Mouse (Mus musculus) thymus, postnatal 25 days (tissue): ENCODE measurements around the gene Cdk10.
A peak's percentile ranks its signal among the peaks of the same experiment; 100 is the strongest.
"Not testable (repeated sequence)": the region's sequence is repeated elsewhere in the genome, so short reads cannot be mapped to it uniquely, and the experiment has no call there.

ENCODE experiments used
- DNase-seq: peaks from one replicate; pipeline ENCODE4 v3.0.0; 2022

Gene Cdk10

DNA sequence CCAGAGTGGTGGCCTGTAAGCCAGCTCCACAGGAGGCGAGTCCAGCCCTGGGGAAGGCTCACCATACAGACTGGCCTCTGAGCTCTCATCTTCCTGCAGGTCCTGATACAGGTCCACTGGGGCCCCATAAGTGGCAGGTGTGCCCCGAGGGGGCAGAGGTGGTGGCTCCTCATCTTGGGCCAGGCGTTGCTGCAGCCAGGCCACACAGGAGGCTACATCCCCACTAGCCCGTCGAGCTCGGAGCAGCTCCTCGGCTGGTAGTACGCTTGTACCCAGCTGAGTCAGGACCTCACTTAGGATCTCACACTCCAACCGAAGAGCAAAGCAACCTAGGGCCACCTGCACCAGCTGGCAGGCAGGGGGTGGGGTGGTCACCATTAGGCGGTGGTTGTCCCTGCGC, 9.1 kb downstream of the Cdk10 start:
- DNase-seq: no peak

DNA sequence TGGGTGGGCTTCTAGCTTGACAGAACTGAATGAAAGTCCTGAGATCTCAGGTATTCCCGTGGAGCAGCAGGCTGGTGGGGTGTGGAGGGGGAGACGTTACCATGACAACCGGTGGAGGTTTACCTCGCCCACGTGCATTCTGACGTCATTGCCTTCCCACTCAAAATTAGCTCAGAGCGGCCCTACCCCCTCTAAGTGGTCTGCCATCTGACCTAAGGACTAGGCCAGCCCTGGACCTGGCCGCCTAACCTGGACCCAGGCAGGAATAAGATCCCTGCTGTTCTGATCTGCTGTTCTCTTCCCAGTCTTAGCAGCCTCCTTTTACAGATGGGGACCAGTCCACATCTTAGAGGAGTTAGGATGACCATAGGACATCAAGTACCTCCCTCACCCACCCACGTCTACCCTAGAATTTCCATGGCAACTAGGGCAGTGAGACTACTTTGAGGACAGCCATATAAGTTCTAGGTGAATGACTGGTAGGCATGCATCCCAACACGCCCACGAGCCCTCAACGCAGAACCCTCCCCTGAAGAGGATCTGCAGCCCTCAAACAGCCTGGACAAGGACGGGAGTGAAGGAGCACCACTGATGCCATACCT, 10.4 kb downstream of the Cdk10 start:
- DNase-seq: no peak

DNA sequence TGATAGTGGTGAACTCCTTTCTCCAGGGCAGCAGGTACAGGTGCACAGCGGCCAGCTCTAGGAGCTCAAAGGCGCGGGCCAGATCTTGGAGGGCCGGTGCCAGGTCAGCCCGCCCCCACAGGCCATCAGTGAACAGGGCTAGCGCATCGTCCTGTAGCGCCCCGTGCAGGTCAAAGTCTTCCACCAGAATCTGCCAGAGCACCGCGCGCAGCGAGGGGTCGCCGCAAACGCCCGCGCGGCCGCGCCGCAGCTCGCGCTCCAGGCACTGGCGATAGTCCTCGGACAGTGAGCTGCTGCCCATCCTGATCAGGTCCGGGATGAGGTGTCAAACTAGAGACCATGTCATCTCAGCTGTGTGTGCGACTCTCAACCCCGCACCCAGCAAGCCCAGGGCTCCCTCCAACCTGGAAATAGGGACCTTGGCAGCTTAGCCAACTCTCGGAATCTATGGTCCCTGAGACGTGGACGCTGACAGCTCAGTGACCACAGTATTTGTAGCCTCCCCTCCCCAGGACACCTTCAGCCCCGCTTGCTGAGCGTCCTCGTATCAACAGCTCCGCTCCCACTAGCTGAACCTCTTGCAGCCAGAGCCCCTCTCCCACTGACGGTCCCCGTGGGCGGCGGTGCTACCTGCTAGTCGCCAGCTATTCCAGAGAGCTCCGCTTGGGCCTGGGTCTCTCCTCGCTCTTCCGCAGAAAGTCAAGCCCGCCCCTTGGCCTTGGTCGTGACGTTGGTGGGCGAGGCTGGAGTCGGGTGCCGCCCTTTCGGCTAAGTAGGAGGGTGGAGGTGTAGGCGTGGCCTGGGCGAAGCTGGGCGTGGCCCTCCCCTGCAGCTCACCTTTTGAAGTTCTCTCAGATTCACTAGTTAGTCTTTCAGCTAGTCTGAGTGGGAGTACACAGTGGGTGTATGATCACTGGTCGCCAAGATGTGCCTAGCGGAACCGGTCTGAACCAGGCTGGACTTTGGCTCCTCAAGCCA, 11.2 kb downstream of the Cdk10 start, which contains the start of gene Spata2l:
Spata2l (minus strand) TSS at position 714 of the 978 bp plus-strand sequence.
- peak; percentile 97 for DNase-seq

DNA sequence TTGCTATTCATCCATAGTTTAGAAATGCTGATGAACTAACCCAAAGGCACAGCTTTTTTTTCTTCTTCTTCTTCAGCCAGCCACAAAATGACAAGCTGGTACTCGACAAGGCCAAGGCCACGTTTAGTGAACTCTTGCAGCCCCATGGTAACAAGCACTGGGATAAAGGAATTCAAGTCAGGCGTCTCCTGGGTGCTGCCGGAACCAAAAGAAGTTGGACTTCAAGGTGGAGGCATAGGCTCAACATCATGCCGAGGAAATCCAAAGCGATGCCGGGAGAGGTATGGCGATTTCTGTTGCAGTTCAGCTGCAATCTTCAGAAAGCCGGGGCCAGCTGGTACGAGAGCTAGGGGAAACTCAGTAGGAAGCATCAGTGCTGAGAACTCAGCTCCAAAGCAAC, 14.8 kb downstream of the Cdk10 start:
- DNase-seq: no peak

DNA sequence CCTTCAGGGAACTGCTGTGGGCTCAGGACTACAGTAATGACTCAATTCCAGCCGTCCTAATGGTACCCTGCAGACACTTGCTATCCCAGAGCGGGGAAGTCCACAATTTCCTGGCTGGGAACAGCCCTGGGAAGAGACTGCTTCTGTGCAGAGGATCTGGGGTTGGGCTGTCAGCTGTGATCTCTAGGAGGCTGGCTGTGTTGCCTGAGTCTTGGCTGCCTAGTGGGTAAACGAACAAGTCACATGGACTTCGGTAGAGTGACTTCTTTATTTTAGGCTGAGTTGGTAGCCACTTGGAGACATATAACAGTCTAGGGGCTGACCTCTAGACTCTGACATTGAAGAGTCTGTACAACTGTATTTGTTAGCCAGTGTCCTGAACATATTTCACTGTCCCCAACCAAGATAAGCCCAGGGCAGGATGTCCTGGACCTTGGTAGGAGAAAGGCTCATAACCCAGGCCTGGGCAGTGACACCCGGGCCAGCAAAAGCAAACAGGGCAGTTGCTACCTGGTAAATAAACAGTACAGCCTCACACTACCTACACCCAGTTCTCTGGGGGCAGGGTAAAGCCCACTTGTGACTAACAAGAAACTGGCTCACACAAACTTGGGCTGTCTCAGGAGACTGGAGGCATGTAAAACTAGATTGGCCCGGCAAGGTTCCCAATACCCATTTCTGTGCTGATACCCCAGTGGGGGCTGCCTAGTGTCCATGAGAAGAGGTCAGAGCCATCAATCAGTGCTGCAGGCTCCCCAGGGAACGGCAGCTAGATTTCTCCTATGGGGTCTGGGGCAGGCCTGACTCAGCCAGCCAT, 17.7 kb downstream of the Cdk10 start:
- DNase-seq: no peak

DNA sequence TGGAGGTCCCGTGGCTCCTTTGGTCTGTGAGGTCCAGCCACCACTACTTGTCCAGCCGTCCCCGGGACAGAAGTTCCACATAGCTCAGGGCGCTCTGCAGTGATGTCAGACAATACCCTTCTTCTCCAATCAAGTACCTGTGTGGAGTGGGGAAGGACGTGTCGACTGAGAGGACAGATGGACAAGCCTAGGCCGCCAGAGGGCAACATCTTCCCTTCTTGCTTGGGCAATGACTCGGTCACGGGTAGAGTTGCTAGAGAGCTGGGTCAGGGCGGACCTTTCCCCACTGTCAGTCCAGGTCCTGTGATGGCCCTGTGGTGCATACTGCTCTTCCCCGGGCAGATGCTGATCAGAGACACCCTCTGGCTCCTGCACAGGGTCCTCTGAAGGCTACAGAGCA, 18.4 kb downstream of the Cdk10 start:
- no peak for DNase-seq

DNA sequence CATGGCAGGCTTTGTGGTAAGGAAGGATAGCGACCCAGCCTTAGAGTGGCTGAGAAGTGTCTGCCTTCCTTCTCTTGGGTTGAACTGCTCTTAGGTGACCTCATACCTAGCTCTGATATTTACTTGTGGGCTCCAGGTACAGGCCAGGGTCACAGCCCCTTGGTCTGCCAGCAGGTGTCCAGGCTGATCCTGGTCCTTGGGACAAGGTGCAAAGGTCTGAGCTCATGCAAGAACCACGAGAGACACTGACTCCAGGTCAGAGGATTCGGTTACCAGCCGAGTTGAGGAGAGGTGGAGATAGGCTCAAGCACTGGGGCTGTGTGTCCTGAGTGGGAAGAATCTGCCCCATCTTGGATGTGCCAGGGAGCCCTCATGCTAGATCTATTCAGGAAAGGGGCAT, 19.7 kb downstream of the Cdk10 start:
- no peak for DNase-seq

DNA sequence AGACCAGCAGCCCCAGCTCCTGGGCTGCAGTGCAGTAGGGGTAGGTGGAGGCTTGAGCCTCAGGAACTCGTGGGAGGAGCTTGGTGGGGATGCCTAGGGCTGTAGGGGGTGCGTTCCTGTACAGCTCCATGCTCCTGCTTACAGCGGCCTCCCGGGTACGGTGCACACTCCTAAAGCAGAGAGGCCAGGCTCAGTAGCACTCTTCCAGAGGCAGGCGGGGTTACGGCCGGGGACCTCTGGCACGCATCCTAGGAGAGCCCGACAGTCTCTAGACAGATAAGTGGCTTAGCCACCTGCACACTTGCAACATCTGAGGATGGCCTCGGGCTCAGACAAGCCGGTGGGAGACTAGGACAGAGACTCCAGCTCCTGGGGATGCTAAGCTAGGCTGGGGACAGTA, 20.9 kb downstream of the Cdk10 start:
- no peak for DNase-seq

DNA sequence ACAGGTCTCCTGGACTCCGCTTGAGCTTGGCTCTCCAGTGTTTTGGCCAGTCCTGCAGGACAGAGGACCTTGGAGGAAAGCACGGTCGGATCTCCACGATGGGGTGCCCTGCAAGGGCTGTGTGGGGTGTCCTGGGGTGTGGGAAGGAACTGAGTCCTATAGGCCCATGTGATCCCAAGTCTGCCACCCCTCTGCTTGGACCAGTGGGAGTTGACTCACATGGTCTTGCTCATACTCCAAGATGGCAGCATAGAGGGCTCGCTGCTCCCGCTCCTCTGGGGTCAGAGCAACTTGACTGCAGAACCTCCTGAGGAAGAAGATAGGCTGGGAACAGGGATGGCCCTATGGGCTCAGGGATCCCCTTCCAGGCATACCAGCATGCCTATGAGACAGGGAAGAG, 23.1 kb downstream of the Cdk10 start:
- no peak for DNase-seq

DNA sequence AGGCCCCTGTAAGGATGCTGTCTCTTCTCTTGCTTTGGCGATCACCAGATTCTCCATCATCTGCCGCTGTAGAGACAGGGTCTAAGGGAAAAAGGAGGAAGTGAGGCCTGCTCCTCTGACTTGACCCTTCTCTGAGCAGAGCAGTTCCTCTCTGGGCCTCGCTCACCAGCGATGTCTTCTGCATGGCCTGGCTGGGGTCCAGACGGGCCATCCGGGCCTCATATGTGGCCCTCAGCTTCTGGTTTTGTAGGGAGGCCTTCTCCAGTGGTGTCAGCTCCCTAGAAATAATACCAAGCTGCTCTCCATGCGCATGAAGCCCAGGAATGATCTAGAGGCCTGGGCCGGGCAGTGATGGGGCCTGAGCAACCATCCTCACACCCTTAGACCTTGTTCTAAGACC, 24.0 kb downstream of the Cdk10 start:
- no peak for DNase-seq

DNA sequence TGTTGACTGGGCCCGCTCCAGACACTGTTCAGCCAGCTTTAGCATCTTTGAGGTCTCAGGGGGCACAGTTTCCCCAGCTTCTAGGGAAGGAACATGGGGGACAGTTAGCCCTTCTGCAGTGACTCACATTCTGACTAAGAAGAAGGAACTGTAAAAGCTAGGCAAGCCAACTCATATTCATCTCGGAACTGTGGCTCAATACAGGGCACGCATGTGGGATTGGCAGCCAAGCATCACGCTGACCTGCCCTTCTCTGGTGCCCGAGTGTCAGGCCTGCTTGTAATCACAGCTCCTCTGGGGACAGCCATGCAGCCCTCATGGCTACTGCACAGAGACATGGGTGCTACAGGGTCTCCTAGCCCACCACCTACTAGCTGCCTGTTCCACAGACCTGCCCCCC, 26.3 kb downstream of the Cdk10 start:
- DNase-seq: no peak

DNA sequence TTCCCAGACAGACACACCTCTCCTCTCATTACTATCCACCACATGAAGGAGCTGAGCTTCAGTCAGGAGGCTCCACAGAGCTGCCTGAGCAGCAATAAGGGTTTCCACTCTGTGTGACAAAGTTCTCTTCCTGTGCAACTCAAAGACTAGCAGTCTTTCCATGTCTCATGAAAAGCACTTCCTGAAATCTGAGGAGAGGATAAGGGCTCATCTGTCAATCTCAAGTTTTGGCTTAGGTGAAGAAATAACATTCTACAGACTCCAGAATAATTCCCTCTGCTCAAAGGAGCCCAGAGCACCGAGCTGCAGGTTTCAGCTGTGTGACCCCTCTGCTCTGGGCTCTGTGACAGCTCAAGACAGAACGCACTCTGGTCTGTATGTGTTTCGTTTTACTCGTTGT, 28.3 kb downstream of the Cdk10 start:
- DNase-seq: no peak

DNA sequence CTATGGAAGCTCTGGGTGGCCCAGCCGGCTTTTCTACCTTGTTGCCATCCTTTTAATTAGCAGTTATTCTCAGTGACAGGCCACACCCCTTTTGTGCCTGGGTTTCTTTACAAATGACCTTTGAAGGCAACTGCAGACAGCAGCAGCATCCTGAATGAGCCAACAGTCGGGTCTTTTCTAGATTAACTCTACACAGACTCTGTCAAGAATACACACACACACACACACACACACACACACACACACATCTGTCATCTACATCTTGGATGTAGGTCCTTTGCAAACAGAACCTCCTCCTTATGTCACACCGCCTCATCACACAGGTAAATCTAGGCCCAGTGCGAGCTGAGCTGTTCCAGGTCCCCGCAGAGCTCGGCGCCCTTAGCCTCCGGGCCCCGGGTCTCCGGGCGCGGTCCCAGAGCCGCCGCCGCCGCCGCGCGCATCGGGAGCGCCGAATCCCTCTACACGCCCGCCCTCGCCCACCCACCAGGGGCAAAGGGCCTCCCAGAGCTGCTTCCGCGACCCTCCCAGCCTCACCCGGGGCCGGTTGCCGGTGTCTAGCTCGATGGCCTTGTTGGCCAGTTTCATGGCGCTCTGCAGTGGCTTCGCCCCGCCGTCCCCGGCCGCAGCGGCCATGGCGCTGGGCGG, 28.9 kb downstream of the Cdk10 start:
- no peak for DNase-seq

DNA sequence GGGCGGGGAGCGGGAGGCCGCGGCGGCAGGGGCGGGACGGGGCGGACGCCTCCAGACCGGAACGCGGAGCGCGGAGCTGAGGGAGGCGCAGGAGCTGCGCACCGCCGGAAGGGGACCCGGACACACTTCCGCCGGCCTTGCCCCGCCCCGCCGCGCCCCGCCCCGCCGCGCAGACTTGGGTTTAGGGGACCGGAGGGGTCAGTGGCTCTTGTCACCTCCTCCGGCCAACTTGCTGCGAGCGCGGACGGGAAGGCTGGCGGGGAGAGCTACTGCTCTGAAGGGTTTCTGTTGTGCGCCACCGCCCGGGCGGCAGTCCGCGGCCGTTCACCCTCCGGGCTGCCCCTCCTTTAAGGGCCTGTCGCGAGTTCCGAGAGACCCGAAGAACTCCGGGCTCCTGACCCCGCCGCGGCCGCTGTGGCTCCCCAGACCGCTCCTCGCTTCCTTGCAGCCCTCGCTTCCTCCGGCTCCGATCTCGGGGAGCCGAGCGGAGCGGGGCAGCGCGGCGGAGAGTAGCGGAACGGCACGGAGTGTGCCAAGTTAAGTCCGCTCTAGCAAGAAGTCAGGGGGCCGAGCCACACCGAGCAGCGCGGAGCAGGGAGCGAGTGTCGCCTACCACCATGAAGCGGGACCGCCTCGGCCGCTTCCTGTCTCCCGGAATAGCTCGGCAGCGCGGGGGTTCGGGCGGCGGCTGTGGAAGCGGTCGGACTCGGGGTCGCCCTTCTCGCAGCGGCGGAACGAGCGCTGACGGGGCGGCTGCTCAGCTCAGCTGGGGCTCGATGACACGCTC, 29.6 kb downstream of the Cdk10 start, which contains the start of the genes Zfp276 and Vps9d1:
Zfp276 (plus strand) TSS at position 97 of the 787 bp plus-strand sequence.
Vps9d1 (minus strand) TSS at position 250 of the 787 bp plus-strand sequence.
- DNase-seq: peak; percentile 88

DNA sequence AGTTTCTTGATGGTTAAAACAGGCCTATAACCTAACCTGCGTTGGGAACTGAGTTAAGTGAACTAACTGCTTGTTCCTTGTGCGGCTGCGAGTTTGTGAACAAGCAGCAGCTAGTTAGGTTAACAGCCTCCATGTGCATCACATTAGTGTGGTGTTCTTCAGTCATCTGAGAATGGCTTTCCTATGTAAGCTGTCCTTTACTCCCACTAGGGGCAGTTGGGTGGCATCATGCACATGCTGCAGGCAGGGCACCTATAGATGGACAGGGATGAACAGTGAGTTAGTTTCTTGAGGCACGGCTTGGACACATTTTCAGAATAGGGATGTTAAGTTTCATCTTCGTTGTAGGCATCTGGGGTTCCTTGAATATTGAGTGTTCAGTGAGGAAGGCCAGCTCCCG, 30.5 kb downstream of the Cdk10 start:
- DNase-seq: no peak

DNA sequence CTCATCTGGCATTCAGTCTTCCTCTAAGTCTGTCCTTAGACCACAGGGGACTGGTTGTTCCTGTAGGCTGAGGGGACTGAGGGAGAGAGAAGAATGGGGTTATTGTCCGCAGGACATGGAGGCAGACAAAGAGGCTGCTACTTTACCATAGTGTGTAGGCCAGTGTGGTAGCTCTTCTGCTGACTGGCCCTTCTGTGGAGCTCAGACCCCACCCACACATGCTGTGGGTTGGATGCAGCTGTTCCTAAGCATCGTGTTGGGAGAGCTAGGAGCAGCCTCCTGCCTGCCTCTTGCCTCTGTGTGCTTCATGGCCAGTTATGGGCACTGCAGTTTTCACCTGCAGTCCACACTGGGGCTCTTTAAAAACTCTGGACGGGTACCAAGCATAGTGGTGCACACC, 32.5 kb downstream of the Cdk10 start:
- no peak for DNase-seq

DNA sequence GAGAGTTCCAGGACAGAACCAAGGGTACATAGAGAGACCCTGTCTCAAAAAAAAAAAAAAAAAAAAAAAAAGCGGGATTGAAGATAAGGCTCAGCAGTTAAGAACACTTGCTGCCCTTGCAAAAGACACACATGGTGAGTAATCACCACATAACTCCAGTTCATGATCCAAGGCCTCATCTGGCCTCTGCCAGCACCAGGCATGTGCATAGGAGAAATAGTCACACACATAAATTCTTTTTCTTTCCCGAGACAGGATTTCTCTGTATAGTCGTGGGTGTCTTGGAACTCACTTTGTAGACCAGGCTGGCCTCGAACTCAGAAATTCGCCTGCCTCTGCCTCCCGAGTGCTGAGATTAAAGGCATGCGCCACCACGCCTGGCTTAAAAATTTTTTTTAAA, 33.0 kb downstream of the Cdk10 start:
- not testable (repeated sequence) for DNase-seq

DNA sequence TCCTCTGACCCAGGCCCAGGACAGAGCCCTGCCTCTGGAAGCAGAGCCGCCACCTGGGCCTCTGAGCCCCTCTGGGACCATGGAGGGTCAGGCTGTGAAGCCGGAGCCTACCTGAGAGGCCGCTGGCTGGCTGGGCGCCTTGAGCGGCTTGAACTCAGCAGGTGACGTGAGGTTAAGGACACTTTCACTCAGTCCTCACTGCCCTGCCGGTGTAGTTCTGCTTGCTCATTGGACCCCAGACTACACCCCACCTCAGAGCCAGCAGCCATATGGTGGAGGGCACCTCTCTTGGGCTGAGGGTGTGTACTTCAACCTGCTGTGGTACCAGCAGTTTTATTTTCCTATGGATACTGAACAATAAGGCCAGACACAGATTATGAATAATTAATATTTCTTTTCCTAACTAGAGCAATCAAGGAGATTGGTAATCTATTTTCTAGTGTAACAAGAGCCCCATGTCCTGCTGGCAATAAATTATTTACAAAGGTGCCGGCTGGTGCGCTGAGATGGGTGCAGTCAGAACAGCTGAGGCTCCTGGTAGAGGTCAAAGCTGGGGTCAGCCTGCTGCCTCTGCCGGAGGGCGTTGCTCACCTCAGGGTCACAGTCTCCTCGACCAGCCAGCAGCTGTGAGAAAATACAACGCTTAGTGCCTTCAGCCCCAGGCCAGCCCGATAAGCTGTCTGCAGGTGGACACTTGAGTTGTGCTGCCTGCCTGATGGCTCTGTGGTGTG, 43.4 kb downstream of the Cdk10 start:
- no peak for DNase-seq

DNA sequence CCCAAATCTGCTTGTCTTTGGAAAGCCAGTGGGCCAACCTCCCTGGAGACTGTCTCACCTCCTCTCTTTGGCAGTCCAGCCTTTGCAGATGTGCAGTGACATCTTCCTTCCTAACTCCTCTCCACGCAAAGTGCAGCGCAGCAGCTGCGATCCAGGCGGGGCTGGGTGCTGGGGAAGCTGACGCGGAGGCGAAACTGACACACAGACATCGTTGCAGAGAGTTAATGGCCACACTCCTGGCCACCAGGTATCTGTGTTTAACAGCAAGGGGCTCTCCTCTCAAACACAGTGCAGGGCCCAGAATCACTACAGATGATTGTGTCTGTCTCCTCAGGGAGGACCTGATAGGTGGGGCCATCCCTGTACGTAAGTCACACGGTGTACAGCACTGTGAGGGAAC, 46.5 kb downstream of the Cdk10 start:
- no peak for DNase-seq

DNA sequence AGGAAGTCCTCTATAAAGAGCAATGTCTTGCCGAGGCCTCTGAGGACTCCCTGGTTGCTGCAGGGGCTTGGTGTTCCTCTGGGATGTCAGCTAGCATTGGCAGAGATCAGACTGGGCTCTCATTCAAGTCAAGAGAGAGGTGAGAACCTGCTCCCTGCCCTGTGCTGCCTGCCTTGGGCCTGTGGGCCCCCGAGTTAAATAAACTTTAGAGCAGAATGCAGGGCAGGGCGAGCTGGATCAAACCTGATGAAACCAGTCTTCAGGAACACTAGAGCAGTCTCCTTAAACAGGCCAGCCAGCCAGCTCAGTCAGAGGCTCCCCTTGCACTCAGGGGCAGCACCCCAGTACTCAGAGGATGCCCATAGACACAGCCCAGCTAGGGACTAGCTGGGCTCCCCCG, 47.3 kb downstream of the Cdk10 start:
- DNase-seq: no peak

DNA sequence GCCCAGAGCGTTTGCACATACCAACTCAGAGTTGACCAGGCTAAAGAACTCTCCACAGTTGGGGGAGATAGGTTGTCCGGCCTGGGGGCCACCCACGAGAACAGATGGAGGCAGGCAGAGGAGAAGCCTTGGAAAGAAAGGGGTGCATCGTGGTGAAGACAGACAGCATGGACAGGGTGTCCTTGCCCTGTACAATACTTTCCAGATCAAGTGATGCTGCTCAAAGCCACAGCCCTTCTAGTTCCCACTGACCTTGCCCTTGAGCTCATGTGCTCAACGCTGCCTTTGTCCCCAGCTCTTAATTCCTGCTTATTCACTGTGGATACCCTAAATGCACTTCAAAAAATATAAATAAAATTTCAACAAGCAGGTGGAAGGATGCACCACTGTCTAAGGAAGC, 49.8 kb downstream of the Cdk10 start:
- DNase-seq: no peak
